Mouse (Mus musculus) ES-E14 (cell line): Measurements from ENCODE around the gene Plscr2. TPM values are rescaled to one million over a fixed set of nuclear protein-coding genes. Genes with fewer than 3 reads are reported as not detected.

Experiments used
- DNase-seq: peaks from one replicate; pipeline ENCODE4 v3.0.0-alpha.2; 2013; ENCODE audit warnings: low read depth, low spot score
- H3K27ac ChIP-seq: 2 replicates; pipeline ENCODE4 v1.5.1; 2012; ENCODE audit warnings: low read depth, mild to moderate bottlenecking, low read length, moderate library complexity, mixed read lengths; ENCODE audit not compliant: poor library complexity, insufficient read depth, severe bottlenecking
- H3K36me3 ChIP-seq: 2 replicates; pipeline ENCODE4 v1.6.1; 2012; ENCODE audit warnings: mild to moderate bottlenecking, low read length, moderate library complexity, mixed read lengths; ENCODE audit not compliant: control insufficient read depth, poor library complexity, insufficient read depth, severe bottlenecking
- H3K4me1 ChIP-seq, 2 experiments: fragments of 150-350 bp in 1 of 2; sonication (generic) in 1 of 2; 2 replicates each; pipeline ENCODE4 v1.6.1; 2012; ENCODE audit warnings: low read length in 2 of 2, mild to moderate bottlenecking in 1 of 2, mixed read lengths in 1 of 2; ENCODE audit not compliant: control insufficient read depth in 2 of 2, insufficient read depth in 2 of 2, poor library complexity in 1 of 2
- H3K4me3 ChIP-seq, 2 experiments: fragments of 150-350 bp in 1 of 2; sonication (generic) in 1 of 2; 2 replicates each; pipeline ENCODE4 v1.5.1; 2012; ENCODE audit warnings: low read length in 2 of 2, low read depth in 1 of 2, mild to moderate bottlenecking in 1 of 2, mixed read lengths in 1 of 2; ENCODE audit not compliant: insufficient read depth in 1 of 2, poor library complexity in 1 of 2, severe bottlenecking in 1 of 2
- H3K9ac ChIP-seq: 2 replicates; pipeline ENCODE4 v1.6.1; 2012; ENCODE audit warnings: low read depth, mild to moderate bottlenecking, low read length, mixed read lengths; ENCODE audit not compliant: poor library complexity, insufficient read depth, severe bottlenecking
- H3K9me3 ChIP-seq: fragments of 150-350 bp; sonication (generic); 2 replicates; pipeline ENCODE4 v1.6.1; 2012; ENCODE audit warnings: low read depth, mild to moderate bottlenecking, low read length; ENCODE audit not compliant: control insufficient read depth, insufficient read depth
- CHD2 ChIP-seq: IDR thresholded peaks from 2 replicates; pipeline ENCODE4 v1.6.1; 2014; ENCODE audit warnings: mild to moderate bottlenecking, low read depth, low read length, inconsistent platforms
- HCFC1 ChIP-seq: IDR thresholded peaks from 2 replicates; pipeline ENCODE4 v1.6.1; 2012; ENCODE audit warnings: low read length, inconsistent platforms, borderline replicate concordance; ENCODE audit not compliant: insufficient read depth
- MAFK ChIP-seq: IDR thresholded peaks from 2 replicates; pipeline ENCODE4 v1.6.1; 2014; ENCODE audit warnings: mild to moderate bottlenecking, low read depth, low read length, inconsistent platforms; ENCODE audit not compliant: insufficient read depth
- ZC3H11A ChIP-seq: IDR thresholded peaks from 2 replicates; pipeline ENCODE4 v1.6.1; 2012; ENCODE audit warnings: low read depth, mild to moderate bottlenecking, inconsistent platforms, low read length, borderline replicate concordance
- ZNF384 ChIP-seq: IDR thresholded peaks from 2 replicates; pipeline ENCODE4 v1.6.1; 2012; ENCODE audit warnings: low read depth, low read length, inconsistent platforms
- in situ Hi-C, 2 experiments: fragments of 600-800 bp; cut with MboI; formaldehyde crosslinking; loops; one replicate each; pipeline ENCODE4 v1.15.1; 2025; ENCODE audit warnings: low sequenced_read_pairs in 2 of 2, inconsistent platforms in 1 of 2; ENCODE audit not compliant: unreplicated experiment in 2 of 2
- total RNA-seq: library from RNA; depleted of rRNA; stranded (reverse); fragments of 300-350 nt; gene quantifications from 2 replicates; pipeline ENCODE4 v1.2.3, GENCODE M21; 2012; rRNA removed

Plscr2 gene
- total RNA-seq, 1 experiment = 1.7 TPM

GRCm38 (mm10) chr9:92337661-92338060, 62.3 kb downstream of the Plscr2 start:
- TF ChIP-seq ZNF384 (no peak), ZC3H11A (no peak), HCFC1 (no peak), MAFK (no peak)
- in situ Hi-C loops = no loop called here

GRCm38 (mm10) chr9:92338954-92339353, 63.6 kb downstream of the Plscr2 start:
- Histone ChIP-seq H3K36me3 (no peaks in the 10 kb centered on the region), H3K4me1 (no peaks in the 10 kb centered on the region), H3K9ac (no peak overlapping the region), H3K4me3 (no peak overlapping the region), H3K9me3 (no peaks in the 10 kb centered on the region), H3K27ac (no peak overlapping the region)
- in situ Hi-C loops = no loop called here
- TF ChIP-seq CHD2 = no peak
- TF ChIP-seq ZNF384 = no peak
- no peak for TF ChIP-seq MAFK
- TF ChIP-seq HCFC1 = no peak
- no peak for TF ChIP-seq ZC3H11A
- DNase-seq = no peak

More at GRCm38 (mm10) chr9:92337661-92338060, 62.3 kb downstream of the Plscr2 start:
- Histone ChIP-seq H3K9me3 (no peaks in the 10 kb centered on the region), H3K4me1 (no peaks in the 10 kb centered on the region), H3K36me3 (no peaks in the 10 kb centered on the region), H3K4me3 (no peak overlapping the region), H3K9ac (no peak overlapping the region), H3K27ac (no peak overlapping the region)
- DNase-seq = no peak

Other genes starting within 250 kb of the Plscr2 start
- gene Plscr5, start 82.7 kb upstream of the Plscr2 start, total RNA-seq = not detected in 2 replicates
- gene Plscr1, start 25.9 kb upstream of the Plscr2 start, total RNA-seq = 12.2 and 22.2 TPM in 2 replicates
- not detected in 2 replicates for gene 1700057G04Rik, start 33.8 kb downstream of the Plscr2 start, total RNA-seq
- 0.09 TPM in 1 of 2 replicates, not detected in the other for gene Plscr4, start 181.8 kb downstream of the Plscr2 start, total RNA-seq